Mouse (Mus musculus): ENCODE measurements at regions not wholly inside any gene's neighbourhood (a gene's known extent, or its start where the extent isn't known, plus 50 kb on each side); places are given as distances from the start of the nearest gene placed in this dataset.
A peak's percentile ranks its signal among the peaks of the same experiment; 100 is the strongest.

DNA sequence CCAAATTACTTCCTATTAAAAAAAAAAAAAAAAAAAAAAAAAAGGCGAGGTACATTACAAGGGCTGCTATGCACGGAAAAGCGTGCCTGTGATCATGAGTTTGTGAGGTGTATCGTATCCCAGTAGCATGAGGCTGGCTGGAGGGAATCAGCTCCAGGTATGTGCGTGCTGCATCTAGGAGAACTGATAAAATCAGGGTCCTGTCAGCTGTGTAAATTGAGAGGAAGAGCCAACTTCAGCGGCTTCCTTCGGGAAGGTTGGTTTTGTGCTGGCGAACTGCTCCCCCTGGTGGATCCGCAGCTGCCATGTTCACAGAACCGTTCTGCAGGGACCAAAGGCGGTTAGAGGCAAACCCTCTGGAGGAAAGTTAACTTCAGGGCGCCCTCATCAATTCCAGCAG, 60.8 kb upstream of the Gm10295 start:
- H3K4me2 ChIP-seq (ENCODE audit: low read length) = peak overlapping the region; percentile 57
- H3K27ac ChIP-seq (replicated peaks; ENCODE audit: low read depth, low read length) = no peak overlapping the region
- peak overlapping the region; percentile 30 for H3K4me3 ChIP-seq (replicated peaks; ENCODE audit: low read depth, low read length)
- WGBS = 5% methylated on average over 12 of the region's 12 CpGs
- 0 out of 2 replicates have a peak overlapping the region, but pooled peaks have one; percentile 37 for H3K9ac ChIP-seq (replicated peaks; ENCODE audit: low read length)
- H3K36me3 ChIP-seq (ENCODE audit: control insufficient read depth, insufficient read depth, low read length) = no peaks in the 10 kb centered on the region
- peak; percentile 60; the same call in 1 of the 2 replicates for ATAC-seq (ENCODE audit: low FRiP score, low TSS enrichment)
- H3K9me3 ChIP-seq (ENCODE audit: control insufficient read depth, low read length) = no peaks in the 10 kb centered on the region
- DNase-seq = peak; percentile 93
- H3K27me3 ChIP-seq (ENCODE audit: control insufficient read depth, insufficient read depth, low read length) = peaks cover 23% of the 10 kb centered on the region
- H3K4me1 ChIP-seq (ENCODE audit: control insufficient read depth, insufficient read depth, low read length) = peaks cover 7% of the 10 kb centered on the region; the same call in 1 of the 2 replicates

GRCm38 (mm10) chr7:71411293-71412011, 60.2 kb upstream of the Gm10295 start:
- no peaks in the 10 kb centered on the region for H3K36me3 ChIP-seq (ENCODE audit: control insufficient read depth, insufficient read depth, low read length)
- 2% methylated on average over 14 of the region's 14 CpGs for WGBS
- H3K4me2 ChIP-seq (ENCODE audit: low read length) = peak overlapping the region; percentile 57
- peaks cover 7% of the 10 kb centered on the region; the same call in 1 of the 2 replicates for H3K4me1 ChIP-seq (ENCODE audit: control insufficient read depth, insufficient read depth, low read length)
- ATAC-seq (ENCODE audit: low FRiP score, low TSS enrichment) (peak; percentile 31; the same call in 1 of the 2 replicates), DNase-seq (peak; percentile 65)
- H3K9me3 ChIP-seq (ENCODE audit: control insufficient read depth, low read length) = no peaks in the 10 kb centered on the region
- H3K27me3 ChIP-seq (ENCODE audit: control insufficient read depth, insufficient read depth, low read length) = peaks cover 23% of the 10 kb centered on the region
- H3K9ac ChIP-seq (replicated peaks; ENCODE audit: low read length) = peak overlapping the region; percentile 37; the same call in 1 of the 2 replicates
- peak overlapping the region; percentile 30 for H3K4me3 ChIP-seq (replicated peaks; ENCODE audit: low read depth, low read length)
- 0 out of 2 replicates have a peak overlapping the region, but pooled peaks have one; percentile 32 for H3K27ac ChIP-seq (replicated peaks; ENCODE audit: low read depth, low read length)

GRCm38 (mm10) chr7:71409903-71410302, 58.6 kb upstream of the Gm10295 start:
- ATAC-seq (ENCODE audit: low FRiP score, low TSS enrichment) = no peak
- Histone ChIP-seq H3K4me3 (replicated peaks; ENCODE audit: low read depth, low read length) (no peak overlapping the region), H3K27ac (replicated peaks; ENCODE audit: low read depth, low read length) (no peak overlapping the region), H3K27me3 (ENCODE audit: control insufficient read depth, insufficient read depth, low read length) (peaks cover 23% of the 10 kb centered on the region), H3K4me1 (ENCODE audit: control insufficient read depth, insufficient read depth, low read length) (peaks cover 7% of the 10 kb centered on the region; the same call in 1 of the 2 replicates), H3K36me3 (ENCODE audit: control insufficient read depth, insufficient read depth, low read length) (no peaks in the 10 kb centered on the region), H3K9me3 (ENCODE audit: control insufficient read depth, low read length) (no peaks in the 10 kb centered on the region), H3K9ac (replicated peaks; ENCODE audit: low read length) (no peak overlapping the region), H3K4me2 (ENCODE audit: low read length) (no peak overlapping the region)
- WGBS = 72% methylated on average over 9 of the region's 9 CpGs
- DNase-seq = no peak

- no peak overlapping the region for H3K9ac ChIP-seq (replicated peaks; ENCODE audit: low read length)
- no peaks in the 10 kb centered on the region for H3K36me3 ChIP-seq (ENCODE audit: control insufficient read depth, insufficient read depth, low read length)
- WGBS = 64% methylated on average over 5 of the region's 5 CpGs
- H3K4me2 ChIP-seq (ENCODE audit: low read length) = no peak overlapping the region
- no peak for DNase-seq
- H3K9me3 ChIP-seq (ENCODE audit: control insufficient read depth, low read length) = no peaks in the 10 kb centered on the region
- no peak overlapping the region for H3K4me3 ChIP-seq (replicated peaks; ENCODE audit: low read depth, low read length)
- ATAC-seq (ENCODE audit: low FRiP score, low TSS enrichment) = no peak
- peaks cover 7% of the 10 kb centered on the region; the same call in 1 of the 2 replicates for H3K4me1 ChIP-seq (ENCODE audit: control insufficient read depth, insufficient read depth, low read length)
- H3K27me3 ChIP-seq (ENCODE audit: control insufficient read depth, insufficient read depth, low read length) = peaks cover 23% of the 10 kb centered on the region
- H3K27ac ChIP-seq (replicated peaks; ENCODE audit: low read depth, low read length) = no peak overlapping the region
Observed at GRCm38 (mm10) chr7:71409061-71409460, 57.8 kb upstream of the Gm10295 start.

- H3K27ac ChIP-seq (replicated peaks; ENCODE audit: low read depth, low read length) = no peak overlapping the region
- no peak overlapping the region for H3K4me3 ChIP-seq (replicated peaks; ENCODE audit: low read depth, low read length)
- ATAC-seq (ENCODE audit: low FRiP score, low TSS enrichment) (no peak), DNase-seq (no peak)
- H3K9ac ChIP-seq (replicated peaks; ENCODE audit: low read length) = no peak overlapping the region
- no peak overlapping the region for H3K4me2 ChIP-seq (ENCODE audit: low read length)
- no peaks in the 10 kb centered on the region for H3K9me3 ChIP-seq (ENCODE audit: control insufficient read depth, low read length)
- H3K27me3 ChIP-seq (ENCODE audit: control insufficient read depth, insufficient read depth, low read length) = peaks cover 23% of the 10 kb centered on the region
- H3K4me1 ChIP-seq (ENCODE audit: control insufficient read depth, insufficient read depth, low read length) = peaks cover 1% of the 10 kb centered on the region; the same call in 1 of the 2 replicates
- 46% methylated on average over 8 of the region's 8 CpGs for WGBS
- H3K36me3 ChIP-seq (ENCODE audit: control insufficient read depth, insufficient read depth, low read length) = no peaks in the 10 kb centered on the region
Observed at GRCm38 (mm10) chr7:71406283-71406682, 55.0 kb upstream of the Gm10295 start.
